Mouse (Mus musculus) MEL (cell line): ENCODE results near the gene Rassf3.

ENCODE experiments used
- CHD2 ChIP-seq: IDR thresholded peaks from 2 replicates; pipeline ENCODE4 v1.6.1; 2011; ENCODE audit warnings: low read length, improper control_type of control experiment
- CTCF ChIP-seq, 3 experiments: IDR thresholded peaks in 2 of 3; conservative IDR thresholded peaks in 1 of 3; 2 replicates each; pipeline ENCODE4 v1.5.1; 2011 to 2012; ENCODE audit warnings: low read length in 3 of 3, low read depth in 2 of 3, mild to moderate bottlenecking in 2 of 3, improper control_type of control experiment in 1 of 3, inconsistent platforms in 1 of 3, mixed read lengths in 1 of 3, moderate library complexity in 1 of 3; ENCODE audit not compliant: control insufficient read depth in 1 of 3, insufficient read depth in 1 of 3, poor library complexity in 1 of 3, severe bottlenecking in 1 of 3
- POLR2A ChIP-seq, 2 experiments: IDR thresholded peaks; 2 replicates each; pipeline ENCODE4 v1.6.1; 2011 to 2012; ENCODE audit warnings: low read length in 2 of 2, mild to moderate bottlenecking in 2 of 2, control low read depth in 1 of 2, improper control_type of control experiment in 1 of 2, low read depth in 1 of 2, moderate library complexity in 1 of 2; ENCODE audit not compliant: control insufficient read depth in 1 of 2, insufficient read depth in 1 of 2, poor library complexity in 1 of 2
- TCF12 ChIP-seq: IDR thresholded peaks from 2 replicates; pipeline ENCODE4 v1.6.1; 2014; ENCODE audit warnings: low read depth, mild to moderate bottlenecking, inconsistent platforms, low read length, improper control_type of control experiment, moderate library complexity
- USF1 ChIP-seq: IDR thresholded peaks from 2 replicates; pipeline ENCODE4 v1.6.1; 2014; ENCODE audit warnings: low read depth, mild to moderate bottlenecking, inconsistent platforms, low read length, improper control_type of control experiment, moderate library complexity

- TF ChIP-seq TCF12, result no peak
- no peak for TF ChIP-seq CTCF (IDR thresholded peaks at IDR 0.05 in 2 of 3, conservative IDR thresholded peaks at IDR 0.05 in 1 of 3; ENCODE audit: control insufficient read depth in 1 of 3, insufficient read depth in 1 of 3, low read depth in 2 of 3, low read length in 3 of 3, poor library complexity in 1 of 3, severe bottlenecking in 1 of 3)
- TF ChIP-seq USF1, result no peak
- TF ChIP-seq POLR2A (IDR thresholded peaks at IDR 0.05; ENCODE audit: control insufficient read depth in 1 of 2, insufficient read depth in 1 of 2, low read depth in 1 of 2, low read length in 2 of 2, poor library complexity in 1 of 2), result no peak
- no peak for TF ChIP-seq CHD2
These were observed 12.6 kb upstream of the Rassf3 start for GRCm38 (mm10) chr10:121488623-121489299.
